Mouse (Mus musculus): ENCODE results near the gene Zfp708. TPM values are rescaled to one million over a fixed set of nuclear protein-coding genes. Genes with fewer than 3 reads are reported as not detected.

Zfp708 gene
- polyA plus RNA-seq, 1 experiment from 2014 or later = 8.2 TPM

- under 1% methylated on average over 27 of the region's 27 CpGs for WGBS
- H3K9ac ChIP-seq (ENCODE audit: low read length) = peak within 1 kb of the TSS; percentile 60
- H3K4me3 ChIP-seq (ENCODE audit: low read depth, low read length) = peak within 1 kb of the TSS; percentile 64
- peak; percentile 94 for ATAC-seq (ENCODE audit: insufficient read depth, low FRiP score, low TSS enrichment)
- no peaks in the 10 kb centered on the region; the same call in 1 of the 2 replicates for H3K9me3 ChIP-seq (ENCODE audit: control insufficient read depth, low read length)
- H3K36me3 ChIP-seq (ENCODE audit: control insufficient read depth, insufficient read depth, low read length) = no peaks in the 10 kb centered on the region; the same call in 1 of the 2 replicates
- peaks cover 3% of the 10 kb centered on the region; the same call in 1 of the 2 replicates for H3K4me1 ChIP-seq (ENCODE audit: control insufficient read depth, insufficient read depth, low read length)
- H3K27ac ChIP-seq (ENCODE audit: low read depth, low read length) = no peak within 1 kb of the TSS
- peak; percentile 91 for DNase-seq (ENCODE audit: low spot score)
- no peaks in the 10 kb centered on the region for H3K27me3 ChIP-seq (ENCODE audit: control insufficient read depth, insufficient read depth, low read length)
- H3K4me2 ChIP-seq (ENCODE audit: low read depth) = peak within 1 kb of the TSS; percentile 51
Observed at GRCm38 (mm10) chr13:67060786-67061358, 36.9 kb downstream of the Zfp708 start, which contains the start of gene Zfp712. Gene Zfp712 (minus strand): TSS chr13:67061170.

- peak overlapping the region; percentile 64 for H3K4me3 ChIP-seq (ENCODE audit: low read depth, low read length)
- no peaks in the 10 kb centered on the region; the same call in 1 of the 2 replicates for H3K9me3 ChIP-seq (ENCODE audit: control insufficient read depth, low read length)
- 2% methylated on average over 12 of the region's 12 CpGs for WGBS
- no peak for DNase-seq (ENCODE audit: low spot score)
- ATAC-seq (ENCODE audit: insufficient read depth, low FRiP score, low TSS enrichment) = 0 out of 2 replicates have a peak, but pooled peaks have one; percentile 17
- H3K27ac ChIP-seq (ENCODE audit: low read depth, low read length) = no peak overlapping the region
- no peaks in the 10 kb centered on the region for H3K36me3 ChIP-seq (ENCODE audit: control insufficient read depth, insufficient read depth, low read length)
- H3K9ac ChIP-seq (ENCODE audit: low read length) = peak overlapping the region; percentile 60
- H3K4me1 ChIP-seq (ENCODE audit: control insufficient read depth, insufficient read depth, low read length) = peaks cover 3% of the 10 kb centered on the region; the same call in 1 of the 2 replicates
- H3K27me3 ChIP-seq (ENCODE audit: control insufficient read depth, insufficient read depth, low read length) = no peaks in the 10 kb centered on the region
- H3K4me2 ChIP-seq (ENCODE audit: low read depth) = peak overlapping the region; percentile 51
Observed at GRCm38 (mm10) chr13:67060161-67060785, 37.5 kb downstream of the Zfp708 start.

Other genes starting within 250 kb of the Zfp708 start
- 0.91 and 0.99 TPM in 2 replicates for gene Gm10767, start 193.1 kb downstream of the Zfp708 start, polyA plus RNA-seq (2014; fragmentation: Nextera tagmentation; extraction: Ambion mirVana)
- gene Zfp712, start 36.8 kb downstream of the Zfp708 start, polyA plus RNA-seq (2014; fragmentation: Nextera tagmentation; extraction: Ambion mirVana) = 5.2 and 7.2 TPM in 2 replicates
- 2.0 and 2.5 TPM in 2 replicates for gene Gm28557, start 10.6 kb upstream of the Zfp708 start, polyA plus RNA-seq (2014; fragmentation: Nextera tagmentation; extraction: Ambion mirVana)
- gene Rslcan18, start 18.3 kb upstream of the Zfp708 start, polyA plus RNA-seq (2014; fragmentation: Nextera tagmentation; extraction: Ambion mirVana) = 0.12 and 0.29 TPM in 2 replicates
- gene Zfp759, start 23.7 kb upstream of the Zfp708 start, polyA plus RNA-seq (2014; fragmentation: Nextera tagmentation; extraction: Ambion mirVana) = 2.2 and 2.4 TPM in 2 replicates
- 5.1 and 5.2 TPM in 2 replicates for gene Rsl1, start 75.2 kb upstream of the Zfp708 start, polyA plus RNA-seq (2014; fragmentation: Nextera tagmentation; extraction: Ambion mirVana)
- 1.1 and 2.4 TPM in 2 replicates for gene Zfp455, start 96.5 kb upstream of the Zfp708 start, polyA plus RNA-seq (2014; fragmentation: Nextera tagmentation; extraction: Ambion mirVana)
- gene Zfp458, start 180.5 kb upstream of the Zfp708 start, polyA plus RNA-seq (2014; fragmentation: Nextera tagmentation; extraction: Ambion mirVana) = 1.9 and 4.0 TPM in 2 replicates
- gene Zfp457, start 208.5 kb upstream of the Zfp708 start, polyA plus RNA-seq (2014; fragmentation: Nextera tagmentation; extraction: Ambion mirVana) = 0.19 and 0.58 TPM in 2 replicates
- gene Zfp595, start 234.6 kb upstream of the Zfp708 start, polyA plus RNA-seq (2014; fragmentation: Nextera tagmentation; extraction: Ambion mirVana) = 1.9 and 2.0 TPM in 2 replicates

Measured in neural tube, embryonic 11.5 days (tissue).